Comparison of ENCODE assay signal across 27 mouse cellular contexts in genomic region chr14:57234711-57235110, GRCm38 (mm10).
DNase-seq lines count a peak whose midpoint lies in the region; ATAC-seq lines count a peak whose summit lies in the region.
"Had no signal": no experiment of that assay in that cellular context is flagged by ENCODE, and none has a peak within 500 bp of the region (broad histone marks: within the 10 kb centered on the region; RNA-seq: fewer than 3 reads in every experiment).

No protein-coding gene starts in this region.

- no peaks in the 10 kb centered on the region for H3K36me3 ChIP-seq in hindbrain, embryonic 10.5 days
- H3K36me3 ChIP-seq in hindbrain, embryonic 16.5 days (ENCODE audit: control insufficient read depth, insufficient read depth, low read length): no peaks in the 10 kb centered on the region
- no peaks in the 10 kb centered on the region for H3K36me3 ChIP-seq in embryonic facial prominence, embryonic 11.5 days (replicated peaks; ENCODE audit: control insufficient read depth, insufficient read depth, low read depth, low read length)
- H3K36me3 ChIP-seq in limb, embryonic 10.5 days: no peaks in the 10 kb centered on the region
- H3K36me3 ChIP-seq: heart, embryonic 12.5 days; kidney, embryonic 15.5 days; liver, embryonic 15.5 days; neural tube, embryonic 13.5 days; stomach, embryonic 15.5 days had no signal

- peaks cover 8% of the 10 kb centered on the region for H3K4me1 ChIP-seq in hindbrain, embryonic 10.5 days (replicated peaks)
- no peaks in the 10 kb centered on the region for H3K4me1 ChIP-seq in hindbrain, embryonic 16.5 days (ENCODE audit: control insufficient read depth, insufficient read depth, low read depth, low read length)
- H3K4me1 ChIP-seq in embryonic facial prominence, embryonic 11.5 days (ENCODE audit: control insufficient read depth, insufficient read depth, low read length): no peaks in the 10 kb centered on the region
- H3K4me1 ChIP-seq in limb, embryonic 10.5 days: peaks cover 12% of the 10 kb centered on the region
- H3K4me1 ChIP-seq: liver, embryonic 15.5 days; neural tube, embryonic 13.5 days had no signal

- WGBS in hindbrain, embryonic 10.5 days: 11% methylated on average over 4 of the region's 4 CpGs
- WGBS in hindbrain, embryonic 16.5 days: 15% methylated on average over 4 of the region's 4 CpGs
- 11% methylated on average over 4 of the region's 4 CpGs for WGBS in embryonic facial prominence, embryonic 11.5 days
- 28% methylated on average over 4 of the region's 4 CpGs for WGBS in limb, embryonic 10.5 days

- no peaks in the 10 kb centered on the region for H3K27me3 ChIP-seq in hindbrain, embryonic 10.5 days (ENCODE audit: insufficient read depth, poor library complexity, severe bottlenecking)
- H3K27me3 ChIP-seq in hindbrain, embryonic 16.5 days (replicated peaks; ENCODE audit: control insufficient read depth, insufficient read depth, low read length): no peaks in the 10 kb centered on the region
- H3K27me3 ChIP-seq in embryonic facial prominence, embryonic 11.5 days (ENCODE audit: control insufficient read depth, insufficient read depth, low read length): no peaks in the 10 kb centered on the region
- no peaks in the 10 kb centered on the region for H3K27me3 ChIP-seq in limb, embryonic 10.5 days (ENCODE audit: low read depth, poor library complexity, severe bottlenecking)
- H3K27me3 ChIP-seq: heart, embryonic 12.5 days; kidney, embryonic 15.5 days; liver, embryonic 15.5 days; neural tube, embryonic 13.5 days; stomach, embryonic 15.5 days had no signal

- no peaks in the 10 kb centered on the region for H3K9me3 ChIP-seq in hindbrain, embryonic 10.5 days
- no peaks in the 10 kb centered on the region for H3K9me3 ChIP-seq in hindbrain, embryonic 16.5 days (ENCODE audit: control insufficient read depth, low read length)
- H3K9me3 ChIP-seq in embryonic facial prominence, embryonic 11.5 days (replicated peaks; ENCODE audit: control insufficient read depth, low read length): no peaks in the 10 kb centered on the region
- no peaks in the 10 kb centered on the region for H3K9me3 ChIP-seq in limb, embryonic 10.5 days (replicated peaks)
- H3K9me3 ChIP-seq: heart, embryonic 12.5 days; kidney, embryonic 15.5 days; liver, embryonic 15.5 days; neural tube, embryonic 13.5 days; stomach, embryonic 15.5 days had no signal

- ATAC-seq in hindbrain, embryonic 16.5 days: no peak
- 0 out of 2 replicates have a peak, but pooled peaks have one; percentile 34 for ATAC-seq in embryonic facial prominence, embryonic 11.5 days (replicated peaks; ENCODE audit: insufficient number of reproducible peaks, low FRiP score, low TSS enrichment, low read depth)
- ATAC-seq: CD4-positive, CD25-positive, alpha-beta regulatory T cell, adult 4 months; forebrain, postnatal 0 days; inflammation-experienced regulatory T-cells, adult 6 months had no signal

- no peak overlapping the region for H3K9ac ChIP-seq in hindbrain, embryonic 16.5 days (ENCODE audit: low read depth, low read length)
- H3K9ac ChIP-seq in embryonic facial prominence, embryonic 11.5 days (replicated peaks; ENCODE audit: low read length): no peak overlapping the region
- H3K9ac ChIP-seq: forebrain, postnatal 0 days; heart, embryonic 12.5 days; hindbrain, embryonic 14.5 days; kidney, embryonic 15.5 days; liver, embryonic 15.5 days; lung, embryonic 14.5 days; neural tube, embryonic 13.5 days; stomach, embryonic 15.5 days had no signal

- H3K4me3 ChIP-seq in hindbrain, embryonic 10.5 days: no peak overlapping the region
- H3K4me3 ChIP-seq in hindbrain, embryonic 16.5 days (ENCODE audit: low read length): no peak overlapping the region
- H3K4me3 ChIP-seq in embryonic facial prominence, embryonic 11.5 days (ENCODE audit: low read depth, low read length): no peak overlapping the region
- H3K4me3 ChIP-seq in limb, embryonic 10.5 days: no peak overlapping the region
- H3K4me3 ChIP-seq: heart, embryonic 12.5 days; kidney, embryonic 15.5 days; liver, embryonic 15.5 days; neural tube, embryonic 13.5 days; stomach, embryonic 15.5 days had no signal

- no peak for DNase-seq in hindbrain, embryonic 10.5 days (ENCODE audit: low spot score)
- peak; percentile 15 for DNase-seq in retina, postnatal 1 day
- DNase-seq in retina, embryonic 14.5 days (ENCODE audit: low spot score): no peak
- peak; percentile 15 for DNase-seq in embryonic facial prominence, embryonic 11.5 days (ENCODE audit: low spot score)
- peak; percentile 28 for DNase-seq in limb, embryonic 10.5 days (ENCODE audit: low spot score)
- no peak for DNase-seq in cerebellum, adult 9-10 months
- no peak for DNase-seq in gastrocnemius, postnatal 4 days (ENCODE audit: low spot score in 2 of 2)
- DNase-seq: adrenal gland, postnatal 14 days; cerebellum, adult 11-12 months; cerebellum, postnatal 10 days; forebrain, postnatal 0 days; heart, postnatal 4 days; kidney, adult 11 months; kidney, postnatal 36 days; lung, embryonic 14.5 days; right cerebral cortex, postnatal 25 days; thymus, adult 18-20 months; thymus, postnatal 4 days had no signal

- no peak overlapping the region for H3K4me2 ChIP-seq in hindbrain, embryonic 16.5 days (ENCODE audit: low read length)
- H3K4me2 ChIP-seq in embryonic facial prominence, embryonic 11.5 days (ENCODE audit: low read depth, low read length): no peak overlapping the region
- H3K4me2 ChIP-seq: heart, embryonic 12.5 days; hindbrain, embryonic 14.5 days; kidney, embryonic 15.5 days; liver, embryonic 15.5 days; lung, embryonic 14.5 days; neural tube, embryonic 13.5 days; stomach, embryonic 15.5 days had no signal

- 0 out of 2 replicates have a peak overlapping the region, but pooled peaks have one; percentile 1 for H3K27ac ChIP-seq in hindbrain, embryonic 10.5 days
- H3K27ac ChIP-seq in hindbrain, embryonic 16.5 days (ENCODE audit: low read depth, low read length): no peak overlapping the region
- no peak overlapping the region for H3K27ac ChIP-seq in embryonic facial prominence, embryonic 11.5 days (replicated peaks; ENCODE audit: low read depth, low read length)
- H3K27ac ChIP-seq in limb, embryonic 10.5 days: peak overlapping the region; percentile 9; the same call in 1 of the 2 replicates
- H3K27ac ChIP-seq: hindbrain, embryonic 14.5 days; kidney, embryonic 15.5 days; liver, embryonic 15.5 days; neural tube, embryonic 13.5 days; stomach, embryonic 15.5 days had no signal

Comparison
In these comparisons a context has a peak if more than half of its experiments do, and no peak if none do; other contexts are left out.
1. DNase-seq: peak in retina, postnatal 1 day (single experiment), embryonic facial prominence, embryonic 11.5 days (single experiment) and limb, embryonic 10.5 days (single experiment); none in hindbrain, embryonic 10.5 days (single experiment), retina, embryonic 14.5 days (single experiment), cerebellum, adult 9-10 months (single experiment) and gastrocnemius, postnatal 4 days (0 of 2).
2. H3K27ac ChIP-seq: peak in hindbrain, embryonic 10.5 days (single experiment) and limb, embryonic 10.5 days (single experiment); none in hindbrain, embryonic 16.5 days (single experiment) and embryonic facial prominence, embryonic 11.5 days (single experiment).